Mouse (Mus musculus): ENCODE measurements around the gene Trap1. TPM values are rescaled to one million over a fixed set of nuclear protein-coding genes. Genes with fewer than 3 reads are reported as not detected.

Gene Trap1
- polyA plus RNA-seq, 1 experiment from 2014 or later, result 83.7 TPM

GRCm38 (mm10) chr16:4014040-4014668 is 63.5 kb downstream of the Trap1 start:
- Histone ChIP-seq H3K4me3 (no peak overlapping the region), H3K27me3 (no peaks in the 10 kb centered on the region), H3K36me3 (no peaks in the 10 kb centered on the region), H3K27ac (no peak overlapping the region), H3K4me2 (no peak overlapping the region), H3K9me3 (no peaks in the 10 kb centered on the region), H3K4me1 (no peaks in the 10 kb centered on the region), H3K9ac (no peak overlapping the region)
- ATAC-seq (ENCODE audit: insufficient number of reproducible peaks, insufficient read depth, low FRiP score, low TSS enrichment, low read depth), result no peak
- WGBS, result 77% methylated on average over 5 of the region's 5 CpGs

GRCm38 (mm10) chr16:4012882-4013570 is 64.6 kb downstream of the Trap1 start:
- H3K27ac ChIP-seq, result no peak overlapping the region
- no peaks in the 10 kb centered on the region for H3K9me3 ChIP-seq
- ATAC-seq (ENCODE audit: insufficient number of reproducible peaks, insufficient read depth, low FRiP score, low TSS enrichment, low read depth), result no peak
- H3K36me3 ChIP-seq, result no peaks in the 10 kb centered on the region
- H3K27me3 ChIP-seq, result no peaks in the 10 kb centered on the region
- no peaks in the 10 kb centered on the region for H3K4me1 ChIP-seq
- H3K4me2 ChIP-seq, result no peak overlapping the region
- no peak overlapping the region for H3K9ac ChIP-seq
- no peak overlapping the region for H3K4me3 ChIP-seq
- WGBS, result 66% methylated on average over 4 of the region's 4 CpGs

- peak; percentile 90 for ATAC-seq (ENCODE audit: insufficient number of reproducible peaks, insufficient read depth, low FRiP score, low TSS enrichment, low read depth)
- no peaks in the 10 kb centered on the region for H3K9me3 ChIP-seq
- 1% methylated on average over 58 of the region's 58 CpGs for WGBS
- H3K27ac ChIP-seq, result peak within 1 kb of the TSS; percentile 89
- H3K27me3 ChIP-seq, result no peaks in the 10 kb centered on the region
- peak within 1 kb of the TSS; percentile 86 for H3K4me2 ChIP-seq
- peak within 1 kb of the TSS; percentile 89 for H3K4me3 ChIP-seq
- peaks cover 13% of the 10 kb centered on the region for H3K4me1 ChIP-seq
- peak within 1 kb of the TSS; percentile 94 for H3K9ac ChIP-seq
- peaks cover 27% of the 10 kb centered on the region for H3K36me3 ChIP-seq
Observed at GRCm38 (mm10) chr16:4003489-4004398, 73.9 kb downstream of the Trap1 start, which contains the start of gene Slx4. Slx4 (minus strand) TSS chr16:4003770.

Small RNA genes within 50 kb of the gene (microRNA-seq; reads per million reads assigned to microRNA genes)
- gene Gm23413, result not detected

Other genes starting within 250 kb of the Trap1 start
- 0.77 and 3.3 TPM in 2 replicates for gene Olfr15, start 246.9 kb downstream of the Trap1 start, polyA plus RNA-seq (2015; fragmentation: Nextera tagmentation; extraction: Ambion mirVana)
- gene Zfp174, start 230.6 kb downstream of the Trap1 start, polyA plus RNA-seq (2015; fragmentation: Nextera tagmentation; extraction: Ambion mirVana), result 1.8 and 2.3 TPM in 2 replicates
- 55.4 and 57.6 TPM in 2 replicates for gene Naa60, start 205.5 kb downstream of the Trap1 start, polyA plus RNA-seq (2015; fragmentation: Nextera tagmentation; extraction: Ambion mirVana)
- 5.7 and 6.0 TPM in 2 replicates for gene Zfp597, start 193.3 kb downstream of the Trap1 start, polyA plus RNA-seq (2015; fragmentation: Nextera tagmentation; extraction: Ambion mirVana)
- gene Gm20695, start 193.2 kb downstream of the Trap1 start, polyA plus RNA-seq (2015; fragmentation: Nextera tagmentation; extraction: Ambion mirVana), result 2.1 TPM in 1 of 2 replicates, not detected in the other
- 6.0 and 8.3 TPM in 2 replicates for gene 1700037C18Rik, start 169.1 kb downstream of the Trap1 start, polyA plus RNA-seq (2015; fragmentation: Nextera tagmentation; extraction: Ambion mirVana)
- gene Cluap1, start 169.0 kb downstream of the Trap1 start, polyA plus RNA-seq (2015; fragmentation: Nextera tagmentation; extraction: Ambion mirVana), result 39.7 and 41.9 TPM in 2 replicates
- gene Nlrc3, start 101.2 kb downstream of the Trap1 start, polyA plus RNA-seq (2015; fragmentation: Nextera tagmentation; extraction: Ambion mirVana), result 0.67 and 1.3 TPM in 2 replicates
- gene Slx4, start 74.1 kb downstream of the Trap1 start, polyA plus RNA-seq (2015; fragmentation: Nextera tagmentation; extraction: Ambion mirVana), result 20.8 and 21.2 TPM in 2 replicates
- gene Dnase1, start 40.9 kb downstream of the Trap1 start, polyA plus RNA-seq (2015; fragmentation: Nextera tagmentation; extraction: Ambion mirVana), result 6.2 and 6.5 TPM in 2 replicates
- 51.3 and 59.4 TPM in 2 replicates for gene Crebbp, start 136.2 kb upstream of the Trap1 start, polyA plus RNA-seq (2015; fragmentation: Nextera tagmentation; extraction: Ambion mirVana)